Mouse (Mus musculus) MEL (cell line): ENCODE measurements around the gene Ppp1r32.

Experiments used
- CHD1 ChIP-seq: IDR thresholded peaks from 2 replicates; pipeline ENCODE4 v1.6.1; 2012; ENCODE audit warnings: low read depth, mild to moderate bottlenecking, inconsistent platforms, low read length, improper control_type of control experiment
- POLR2A ChIP-seq, 2 experiments: IDR thresholded peaks; 2 replicates each; pipeline ENCODE4 v1.6.1; 2011 to 2012; ENCODE audit warnings: low read length in 2 of 2, mild to moderate bottlenecking in 2 of 2, control low read depth in 1 of 2, improper control_type of control experiment in 1 of 2, low read depth in 1 of 2, moderate library complexity in 1 of 2; ENCODE audit not compliant: control insufficient read depth in 1 of 2, insufficient read depth in 1 of 2, poor library complexity in 1 of 2

- TF ChIP-seq CHD1 (no peak), POLR2A (IDR thresholded peaks at IDR 0.05; ENCODE audit: control insufficient read depth in 1 of 2, insufficient read depth in 1 of 2, low read depth in 1 of 2, low read length in 2 of 2, poor library complexity in 1 of 2) (no peak)
These were observed 9.8 kb downstream of the Ppp1r32 start for GRCm38 (mm10) chr19:10472958-10473357.
